Mouse (Mus musculus) kidney, adult 2 months (tissue): ENCODE data around the gene Ifnar2. TPM values are rescaled to one million over a fixed set of nuclear protein-coding genes. Genes with fewer than 3 reads are reported as not detected.
A peak's percentile ranks its signal among the peaks of the same experiment; 100 is the strongest.

Experiments
- DNase-seq: peaks from one replicate; pipeline ENCODE4 v3.0.0; 2021
- H3K27ac ChIP-seq: fragments of 200-500 bp; 2 replicates; pipeline ENCODE4 v1.5.1; 2012; ENCODE audit warnings: low read depth, low read length, control low read depth, inconsistent platforms; ENCODE audit not compliant: insufficient read depth
- H3K27me3 ChIP-seq: fragments of 200-500 bp; replicated peaks from 2 replicates; pipeline ENCODE4 v1.6.1; 2012; ENCODE audit warnings: mild to moderate bottlenecking, moderate library complexity, low read length, inconsistent platforms; ENCODE audit not compliant: control insufficient read depth, insufficient read depth
- H3K36me3 ChIP-seq: fragments of 200-500 bp; 2 replicates; pipeline ENCODE4 v1.6.1; 2012; ENCODE audit warnings: mild to moderate bottlenecking, moderate library complexity, low read length, inconsistent platforms; ENCODE audit not compliant: control insufficient read depth, insufficient read depth
- H3K4me1 ChIP-seq: fragments of 200-500 bp; 2 replicates; pipeline ENCODE4 v1.6.1; 2011; ENCODE audit warnings: low read length; ENCODE audit not compliant: control insufficient read depth, insufficient read depth
- H3K4me3 ChIP-seq: fragments of 200-500 bp; 2 replicates; pipeline ENCODE4 v1.5.1; 2011; ENCODE audit warnings: mild to moderate bottlenecking, low read depth, low read length, control low read depth; ENCODE audit not compliant: insufficient read depth
- CTCF ChIP-seq: fragments of 200-500 bp; conservative IDR thresholded peaks from 2 replicates; pipeline ENCODE4 v1.5.1; 2011; ENCODE audit warnings: low read depth, mild to moderate bottlenecking, control low read depth, low read length, moderate library complexity, mixed read lengths; ENCODE audit not compliant: insufficient read depth, insufficient read length
- POLR2A ChIP-seq: fragments of 200-500 bp; IDR thresholded peaks from one replicate; pipeline ENCODE4 v1.6.1; 2011; ENCODE audit warnings: low read depth, low read length, control low read depth
- WGBS: fragments of 180-500 bp; shearing (Covaris S2); methylation state at CpG from one replicate; pipeline ENCODE4 v1.1.7; 2018; 5-methylcytosine and 5-hydroxymethylcytosine counted together
- polyA plus RNA-seq: library from polyadenylated mRNA; depleted of rRNA; stranded (reverse); fragments of >200 nt; gene quantifications from 2 replicates; pipeline ENCODE4 v1.2.3, GENCODE M21; 2012

Gene Ifnar2
- polyA plus RNA-seq, 1 experiment: 57.1 TPM

DNA sequence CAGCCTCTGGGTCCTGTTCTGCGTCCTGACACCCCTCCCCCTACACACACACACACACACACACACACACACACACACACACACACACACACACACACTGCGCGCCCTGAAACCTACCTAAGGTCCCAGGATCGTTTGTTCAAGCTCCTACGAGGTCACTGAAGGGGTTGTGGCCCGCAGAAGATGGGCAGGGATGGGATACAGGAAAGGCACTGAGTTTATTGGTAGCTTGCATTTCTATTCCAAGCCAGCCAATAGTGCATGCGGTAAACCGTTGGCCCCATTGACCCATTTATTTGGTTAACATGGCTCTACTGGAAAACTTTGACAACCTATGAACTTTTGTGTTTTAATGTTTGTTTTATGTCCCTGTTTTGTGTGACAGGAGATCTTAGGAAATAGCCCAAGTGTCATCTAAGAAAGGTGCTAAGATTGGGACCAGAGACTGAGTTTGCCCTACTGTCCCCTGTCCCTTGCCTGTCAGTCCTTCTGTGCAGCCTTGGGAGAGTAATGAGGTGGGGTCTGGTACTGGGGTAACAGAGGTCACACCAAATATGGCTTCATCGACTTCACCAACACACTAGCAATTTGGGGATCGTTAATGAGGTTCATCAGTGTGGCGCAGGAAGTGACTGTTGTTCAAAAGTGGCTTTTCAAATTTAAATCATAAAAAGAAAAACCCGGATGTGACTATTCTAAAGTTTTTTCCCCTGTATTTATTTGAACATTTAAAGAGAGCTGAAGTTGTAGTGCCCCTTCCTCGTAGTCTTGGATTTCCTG, 1.1 kb downstream of the Ifnar2 start:
- Histone ChIP-seq H3K27ac (peak overlapping the region; percentile 87), H3K27me3 (no peaks in the 10 kb centered on the region), H3K4me3 (peak overlapping the region; percentile 73), H3K4me1 (no peaks in the 10 kb centered on the region; the same call in 1 of the 2 replicates), H3K36me3 (no peaks in the 10 kb centered on the region)
- DNase-seq: peak; percentile 36
- TF ChIP-seq CTCF: no peak
- no peak for TF ChIP-seq POLR2A
- WGBS: 23% methylated on average over 13 of the region's 13 CpGs

DNA sequence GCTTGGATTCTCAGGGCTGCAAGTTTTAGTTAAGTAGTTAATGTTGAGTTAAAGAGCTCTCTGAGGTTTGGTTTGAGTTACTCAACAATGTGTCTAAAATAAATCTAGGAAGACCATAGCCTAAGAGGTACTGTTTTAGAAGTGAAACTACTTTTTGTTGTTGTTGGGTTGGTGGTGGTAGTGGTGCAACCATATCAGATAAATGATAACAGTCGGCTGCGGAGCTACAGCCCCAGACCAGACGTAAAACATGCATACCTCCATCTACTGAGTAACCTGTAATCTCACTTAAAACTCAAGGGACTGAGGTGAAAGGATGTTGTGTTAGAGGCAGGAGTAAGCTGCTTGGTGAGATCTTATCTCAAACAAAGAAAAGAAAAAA, 1.7 kb downstream of the Ifnar2 start:
- TF ChIP-seq POLR2A (no peak), CTCF (no peak)
- Histone ChIP-seq H3K4me3 (peak overlapping the region; percentile 9; the same call in 1 of the 2 replicates), H3K36me3 (no peaks in the 10 kb centered on the region), H3K27me3 (no peaks in the 10 kb centered on the region), H3K4me1 (peaks cover 2% of the 10 kb centered on the region; the same call in 1 of the 2 replicates), H3K27ac (peak overlapping the region; percentile 87)
- WGBS: 56% methylated on average over 3 of the region's 3 CpGs
- DNase-seq: no peak

DNA sequence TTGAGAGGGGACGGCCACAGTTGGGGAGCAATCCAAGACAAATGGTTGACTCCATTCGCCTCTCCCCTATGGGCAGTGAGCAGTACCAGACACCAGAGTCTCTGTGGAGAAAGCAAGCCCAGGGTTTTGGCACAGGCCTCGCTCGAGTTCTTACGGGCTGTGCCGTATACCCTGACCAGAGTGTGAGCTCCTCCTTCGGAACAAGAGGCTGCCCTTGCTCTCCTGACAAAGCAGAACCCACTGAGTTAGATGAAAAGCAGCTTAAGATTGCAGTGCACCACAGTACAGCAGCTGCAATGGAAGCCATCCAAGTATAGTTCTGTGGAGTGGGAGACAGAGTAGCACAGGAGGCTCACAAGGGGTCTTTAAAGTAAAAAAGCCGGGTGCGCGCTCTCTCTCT, 4.1 kb downstream of the Ifnar2 start:
- Histone ChIP-seq H3K27ac (peak overlapping the region; percentile 70), H3K27me3 (no peaks in the 10 kb centered on the region), H3K36me3 (no peaks in the 10 kb centered on the region), H3K4me3 (no peak overlapping the region), H3K4me1 (peaks cover 3% of the 10 kb centered on the region; the same call in 1 of the 2 replicates)
- no peak for TF ChIP-seq CTCF
- no peak for TF ChIP-seq POLR2A
- 89% methylated on average over 10 of the region's 10 CpGs for WGBS
- no peak for DNase-seq

DNA sequence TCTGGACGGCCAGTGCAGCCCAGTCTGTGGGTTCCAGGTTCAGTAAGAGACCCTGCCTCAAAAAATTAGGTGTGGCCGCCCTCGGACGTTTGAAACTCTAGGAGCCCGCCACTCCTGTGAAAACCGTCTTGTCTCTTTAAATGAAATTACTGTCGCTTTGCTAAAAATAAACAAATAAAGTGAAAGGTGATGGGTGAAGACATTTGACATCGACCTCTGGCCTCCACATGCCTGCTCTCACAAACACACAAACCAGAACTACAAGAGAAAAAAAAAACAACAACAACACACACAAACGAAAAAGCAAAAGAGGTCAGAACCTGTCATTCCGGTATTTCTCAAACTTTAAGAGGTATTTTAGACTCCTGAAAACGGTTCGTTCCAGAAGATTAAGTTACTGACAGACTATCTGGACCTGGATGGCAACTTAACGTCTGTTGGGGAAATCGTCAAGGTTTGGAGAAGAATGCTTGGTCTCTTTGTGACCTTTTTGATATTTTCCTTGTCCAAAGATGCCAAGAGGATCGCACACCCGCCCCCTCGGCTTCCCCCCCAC, 5.9 kb downstream of the Ifnar2 start:
- peak; percentile 69 for DNase-seq
- no peaks in the 10 kb centered on the region for H3K36me3 ChIP-seq
- H3K27me3 ChIP-seq: no peaks in the 10 kb centered on the region
- no peak overlapping the region; the same call in 1 of the 2 replicates for H3K4me3 ChIP-seq
- 26% methylated on average over 17 of the region's 17 CpGs for WGBS
- TF ChIP-seq CTCF: no peak
- TF ChIP-seq POLR2A: no peak
- H3K4me1 ChIP-seq: peaks cover 3% of the 10 kb centered on the region; the same call in 1 of the 2 replicates
- H3K27ac ChIP-seq: peak overlapping the region; percentile 65

DNA sequence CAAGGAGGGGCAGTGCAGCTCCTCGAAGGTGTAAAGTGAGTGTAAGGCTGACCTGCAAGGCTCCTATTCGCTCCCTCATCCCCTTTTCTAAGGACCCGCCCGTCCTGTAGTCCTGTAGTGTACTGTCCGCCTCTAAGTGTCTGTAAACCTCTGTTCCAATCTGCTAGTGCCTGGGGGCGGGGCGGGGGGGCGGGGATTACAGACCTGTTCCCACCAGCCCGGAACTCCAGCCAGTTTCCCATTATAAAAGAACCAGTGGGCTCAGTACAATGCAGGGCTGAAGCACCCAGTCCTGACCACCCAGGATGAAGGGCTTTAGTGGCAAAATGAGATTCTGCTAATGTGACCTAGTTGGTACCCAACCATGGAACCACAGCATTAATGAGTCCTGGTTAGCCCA, 6.4 kb downstream of the Ifnar2 start:
- Histone ChIP-seq H3K27ac (peak overlapping the region; percentile 39), H3K27me3 (no peaks in the 10 kb centered on the region), H3K4me1 (peaks cover 3% of the 10 kb centered on the region; the same call in 1 of the 2 replicates), H3K4me3 (no peak overlapping the region), H3K36me3 (no peaks in the 10 kb centered on the region; the same call in 1 of the 2 replicates)
- no peak for TF ChIP-seq POLR2A
- TF ChIP-seq CTCF: no peak
- peak; percentile 27 for DNase-seq
- WGBS: 19% methylated on average over 9 of the region's 9 CpGs

DNA sequence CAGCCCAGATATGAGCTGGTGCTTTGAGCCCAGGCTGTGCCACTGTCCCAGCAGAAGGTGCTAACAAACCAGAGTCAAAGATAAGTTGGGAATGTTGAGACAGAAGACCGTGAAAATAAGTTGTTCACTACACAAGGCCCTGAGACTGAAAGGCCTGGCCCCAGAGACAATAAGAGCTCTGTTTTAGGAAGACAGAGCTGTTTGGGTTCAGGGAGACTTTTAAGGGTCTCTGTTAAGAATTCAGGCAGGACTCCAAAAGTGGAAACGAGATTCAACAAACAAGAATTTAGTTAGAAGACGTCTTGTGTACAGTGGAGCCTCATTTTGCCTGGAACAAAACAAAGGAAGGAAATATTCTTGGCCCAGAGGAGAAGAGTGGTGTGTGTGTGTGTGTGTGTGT, 6.8 kb downstream of the Ifnar2 start:
- TF ChIP-seq CTCF (no peak), POLR2A (no peak)
- Histone ChIP-seq H3K4me3 (no peak overlapping the region), H3K36me3 (no peaks in the 10 kb centered on the region; the same call in 1 of the 2 replicates), H3K4me1 (peaks cover 3% of the 10 kb centered on the region; the same call in 1 of the 2 replicates), H3K27me3 (no peaks in the 10 kb centered on the region), H3K27ac (peak overlapping the region; percentile 39)
- 49% methylated on average over 3 of the region's 3 CpGs for WGBS
- DNase-seq: peak; percentile 43

DNA sequence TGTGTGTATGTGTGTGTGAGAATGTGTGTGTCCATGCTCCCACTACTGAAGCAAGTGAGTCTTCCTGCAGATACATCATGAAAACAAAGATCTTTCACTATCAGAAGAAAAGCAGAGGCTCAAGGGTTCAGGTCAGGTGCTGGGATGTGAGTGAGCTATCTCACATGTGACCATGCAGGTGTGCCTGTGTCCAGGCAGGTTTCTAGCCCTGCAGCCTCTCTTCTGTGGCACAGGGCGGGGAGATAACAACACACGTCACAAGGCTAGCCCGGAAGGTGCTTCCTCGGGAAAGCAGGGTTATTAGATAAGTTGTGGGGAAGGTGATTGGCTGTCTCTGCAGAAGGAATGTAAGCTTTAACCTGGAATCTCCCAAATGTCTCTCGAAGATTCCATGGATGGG, 7.6 kb downstream of the Ifnar2 start:
- TF ChIP-seq CTCF (no peak), POLR2A (no peak)
- DNase-seq: peak; percentile 29
- Histone ChIP-seq H3K4me1 (peaks cover 7% of the 10 kb centered on the region; the same call in 1 of the 2 replicates), H3K36me3 (peaks cover 2% of the 10 kb centered on the region; the same call in 1 of the 2 replicates), H3K27ac (peak overlapping the region; percentile 39), H3K27me3 (no peaks in the 10 kb centered on the region), H3K4me3 (no peak overlapping the region)
- 68% methylated on average over 5 of the region's 5 CpGs for WGBS
